Mouse (Mus musculus): ENCODE results near the gene AC170998.1. TPM values are rescaled to one million over a fixed set of nuclear protein-coding genes. Genes with fewer than 3 reads are reported as not detected.
"Not testable (repeated sequence)": the region's sequence is repeated elsewhere in the genome, so short reads cannot be mapped to it uniquely, and the experiment has no call there.

AC170998.1 gene
- polyA plus RNA-seq, 1 experiment from 2014 or later = 3.4 TPM

- no peak overlapping the region for H3K27ac ChIP-seq (replicated peaks)
- H3K4me3 ChIP-seq = no peak overlapping the region
- H3K9me3 ChIP-seq (replicated peaks) = no peaks in the 10 kb centered on the region
- no peaks in the 10 kb centered on the region for H3K27me3 ChIP-seq (ENCODE audit: low read depth, poor library complexity, severe bottlenecking)
- H3K36me3 ChIP-seq = peaks cover 20% of the 10 kb centered on the region
- peaks cover 4% of the 10 kb centered on the region; the same call in 1 of the 2 replicates for H3K4me1 ChIP-seq
- 94% methylated on average over 8 of the region's 8 CpGs for WGBS
- DNase-seq (ENCODE audit: low spot score) = no peak
Measured at GRCm38 (mm10) chr17:28710291-28710688, 15.6 kb upstream of the AC170998.1 start.

GRCm38 (mm10) chr17:28711237-28711636, 14.6 kb upstream of the AC170998.1 start:
- 91% methylated on average over 6 of the region's 6 CpGs for WGBS
- H3K27me3 ChIP-seq (ENCODE audit: low read depth, poor library complexity, severe bottlenecking) = no peaks in the 10 kb centered on the region
- DNase-seq (ENCODE audit: low spot score) = no peak

GRCm38 (mm10) chr17:28712305-28712704, 13.6 kb upstream of the AC170998.1 start:
- H3K4me3 ChIP-seq = no peak overlapping the region
- H3K27me3 ChIP-seq (ENCODE audit: low read depth, poor library complexity, severe bottlenecking) = no peaks in the 10 kb centered on the region
- H3K4me1 ChIP-seq = no peaks in the 10 kb centered on the region
- H3K36me3 ChIP-seq = peaks cover 39% of the 10 kb centered on the region
- 91% methylated on average over 6 of the region's 6 CpGs for WGBS
- H3K9me3 ChIP-seq (replicated peaks) = no peaks in the 10 kb centered on the region
- DNase-seq (ENCODE audit: low spot score) = no peak
- H3K27ac ChIP-seq (replicated peaks) = no peak overlapping the region

More at GRCm38 (mm10) chr17:28711237-28711636, 14.6 kb upstream of the AC170998.1 start:
- Histone ChIP-seq H3K27ac (replicated peaks) (no peak overlapping the region), H3K9me3 (replicated peaks) (no peaks in the 10 kb centered on the region), H3K4me1 (peaks cover 4% of the 10 kb centered on the region; the same call in 1 of the 2 replicates), H3K4me3 (no peak overlapping the region), H3K36me3 (peaks cover 29% of the 10 kb centered on the region)

- no peaks in the 10 kb centered on the region for H3K9me3 ChIP-seq (replicated peaks)
- no peaks in the 10 kb centered on the region for H3K27me3 ChIP-seq (ENCODE audit: low read depth, poor library complexity, severe bottlenecking)
- DNase-seq (ENCODE audit: low spot score) = no peak
- H3K4me3 ChIP-seq = no peak overlapping the region
- H3K4me1 ChIP-seq = no peaks in the 10 kb centered on the region
- H3K27ac ChIP-seq (replicated peaks) = no peak overlapping the region
- peaks cover 54% of the 10 kb centered on the region for H3K36me3 ChIP-seq
- WGBS = 98% methylated on average over 3 of the region's 3 CpGs
Measured at GRCm38 (mm10) chr17:28714006-28714405, 11.9 kb upstream of the AC170998.1 start.

- Histone ChIP-seq H3K27ac (replicated peaks) (no peak overlapping the region), H3K9me3 (replicated peaks) (no peaks in the 10 kb centered on the region), H3K27me3 (ENCODE audit: low read depth, poor library complexity, severe bottlenecking) (no peaks in the 10 kb centered on the region), H3K4me1 (no peaks in the 10 kb centered on the region), H3K4me3 (no peak overlapping the region), H3K36me3 (peaks cover 72% of the 10 kb centered on the region)
- no peak for DNase-seq (ENCODE audit: low spot score)
- 83% methylated on average over 6 of the region's 7 CpGs for WGBS
Measured at GRCm38 (mm10) chr17:28715832-28716548, 9.9 kb upstream of the AC170998.1 start.

- H3K36me3 ChIP-seq = peaks cover 87% of the 10 kb centered on the region
- no peak overlapping the region for H3K4me3 ChIP-seq
- no peak for DNase-seq (ENCODE audit: low spot score)
- 77% methylated on average over 3 of the region's 3 CpGs for WGBS
- no peaks in the 10 kb centered on the region for H3K4me1 ChIP-seq
- no peaks in the 10 kb centered on the region for H3K9me3 ChIP-seq (replicated peaks)
- H3K27me3 ChIP-seq (ENCODE audit: low read depth, poor library complexity, severe bottlenecking) = no peaks in the 10 kb centered on the region
- no peak overlapping the region for H3K27ac ChIP-seq (replicated peaks)
Measured at GRCm38 (mm10) chr17:28717535-28717934, 8.3 kb upstream of the AC170998.1 start.

- peaks cover 96% of the 10 kb centered on the region for H3K36me3 ChIP-seq
- 93% methylated on average over 11 of the region's 11 CpGs for WGBS
- H3K4me1 ChIP-seq; H3K27me3 ChIP-seq (ENCODE audit: low read depth, poor library complexity, severe bottlenecking); H3K27ac ChIP-seq (replicated peaks); H3K4me3 ChIP-seq; DNase-seq (ENCODE audit: low spot score); H3K9me3 ChIP-seq (replicated peaks): not testable (repeated sequence)
Measured at GRCm38 (mm10) chr17:28727511-28727910, 1.6 kb downstream of the AC170998.1 start.

GRCm38 (mm10) chr17:28735317-28736105, 9.6 kb downstream of the AC170998.1 start:
- DNase-seq (ENCODE audit: low spot score) = no peak
- WGBS = 91% methylated on average over 6 of the region's 6 CpGs
- H3K9me3 ChIP-seq (replicated peaks) = no peaks in the 10 kb centered on the region

GRCm38 (mm10) chr17:28736486-28736885, 10.6 kb downstream of the AC170998.1 start:
- 81% methylated on average over 4 of the region's 4 CpGs for WGBS
- Histone ChIP-seq H3K4me3 (no peak overlapping the region), H3K4me1 (0 out of 2 replicates have a peak, but pooled peaks cover 4% of the 10 kb centered on the region), H3K9me3 (replicated peaks) (no peaks in the 10 kb centered on the region), H3K27me3 (ENCODE audit: low read depth, poor library complexity, severe bottlenecking) (no peaks in the 10 kb centered on the region), H3K36me3 (peaks cover 84% of the 10 kb centered on the region), H3K27ac (replicated peaks) (no peak overlapping the region)
- DNase-seq (ENCODE audit: low spot score) = no peak

More at GRCm38 (mm10) chr17:28735317-28736105, 9.6 kb downstream of the AC170998.1 start:
- Histone ChIP-seq H3K27me3 (ENCODE audit: low read depth, poor library complexity, severe bottlenecking) (no peaks in the 10 kb centered on the region), H3K36me3 (peaks cover 84% of the 10 kb centered on the region), H3K27ac (replicated peaks) (no peak overlapping the region), H3K4me3 (no peak overlapping the region), H3K4me1 (0 out of 2 replicates have a peak, but pooled peaks cover 4% of the 10 kb centered on the region)

- H3K4me3 ChIP-seq = no peak overlapping the region
- no peaks in the 10 kb centered on the region for H3K27me3 ChIP-seq (ENCODE audit: low read depth, poor library complexity, severe bottlenecking)
- WGBS = 84% methylated on average over 4 of the region's 4 CpGs
- H3K36me3 ChIP-seq = peaks cover 84% of the 10 kb centered on the region
- DNase-seq (ENCODE audit: low spot score) = no peak
- H3K9me3 ChIP-seq (replicated peaks) = no peaks in the 10 kb centered on the region
- no peak overlapping the region for H3K27ac ChIP-seq (replicated peaks)
- H3K4me1 ChIP-seq = 0 out of 2 replicates have a peak, but pooled peaks cover 4% of the 10 kb centered on the region
Measured at GRCm38 (mm10) chr17:28737973-28738372, 12.1 kb downstream of the AC170998.1 start.

- Histone ChIP-seq H3K4me3 (no peak overlapping the region), H3K27ac (replicated peaks) (no peak overlapping the region), H3K4me1 (0 out of 2 replicates have a peak, but pooled peaks cover 4% of the 10 kb centered on the region), H3K36me3 (peaks cover 89% of the 10 kb centered on the region), H3K9me3 (replicated peaks) (no peaks in the 10 kb centered on the region), H3K27me3 (ENCODE audit: low read depth, poor library complexity, severe bottlenecking) (no peaks in the 10 kb centered on the region)
- 98% methylated on average over 6 of the region's 6 CpGs for WGBS
- no peak for DNase-seq (ENCODE audit: low spot score)
Measured at GRCm38 (mm10) chr17:28739244-28739643, 13.4 kb downstream of the AC170998.1 start.

GRCm38 (mm10) chr17:28743145-28743866, 17.4 kb downstream of the AC170998.1 start:
- Histone ChIP-seq H3K27me3 (ENCODE audit: low read depth, poor library complexity, severe bottlenecking) (no peaks in the 10 kb centered on the region), H3K27ac (replicated peaks) (no peak overlapping the region), H3K4me3 (no peak overlapping the region), H3K4me1 (no peaks in the 10 kb centered on the region), H3K36me3 (peaks cover 96% of the 10 kb centered on the region), H3K9me3 (replicated peaks) (no peaks in the 10 kb centered on the region)
- 95% methylated on average over 11 of the region's 11 CpGs for WGBS
- DNase-seq (ENCODE audit: low spot score) = no peak

All from midbrain, embryonic 10.5 days (tissue).